Mouse (Mus musculus): Measurements from ENCODE around the gene Irak2. TPM values are rescaled to one million over a fixed set of nuclear protein-coding genes. Genes with fewer than 3 reads are reported as not detected.
A peak's percentile ranks its signal among the peaks of the same experiment; 100 is the strongest.

Irak2 gene
- polyA plus RNA-seq, 1 experiment, result 10.0 TPM

- TF ChIP-seq POLR2A (IDR thresholded peaks at IDR 0.05; ENCODE audit: borderline replicate concordance, control insufficient read depth, low read depth, low read length) (no peak), CTCF (IDR thresholded peaks at IDR 0.05; ENCODE audit: control insufficient read depth, insufficient read depth, low read length) (no peak)
- H3K4me1 ChIP-seq (ENCODE audit: control insufficient read depth, insufficient read depth, low read length), result peaks cover 13% of the 10 kb centered on the region
- WGBS, result 36% methylated on average over 4 of the region's 4 CpGs
- H3K4me3 ChIP-seq (replicated peaks; ENCODE audit: control insufficient read depth, low read depth, low read length), result peak overlapping the region; percentile 30
- peak overlapping the region; percentile 87 for H3K27ac ChIP-seq (ENCODE audit: control insufficient read depth, insufficient read depth, low read depth, low read length, poor library complexity)
Observed at GRCm38 (mm10) chr6:113691084-113691462, 52.8 kb downstream of the Irak2 start.

- Histone ChIP-seq H3K4me3 (replicated peaks; ENCODE audit: control insufficient read depth, low read depth, low read length) (no peak overlapping the region), H3K27ac (ENCODE audit: control insufficient read depth, insufficient read depth, low read depth, low read length, poor library complexity) (peak overlapping the region; percentile 85), H3K4me1 (ENCODE audit: control insufficient read depth, insufficient read depth, low read length) (peaks cover 13% of the 10 kb centered on the region)
- 32% methylated on average over 5 of the region's 5 CpGs for WGBS
- TF ChIP-seq CTCF (IDR thresholded peaks at IDR 0.05; ENCODE audit: control insufficient read depth, insufficient read depth, low read length), result no peak
- TF ChIP-seq POLR2A (IDR thresholded peaks at IDR 0.05; ENCODE audit: borderline replicate concordance, control insufficient read depth, low read depth, low read length), result no peak
Observed at GRCm38 (mm10) chr6:113692661-113693133, 54.4 kb downstream of the Irak2 start.

- peaks cover 13% of the 10 kb centered on the region for H3K4me1 ChIP-seq (ENCODE audit: control insufficient read depth, insufficient read depth, low read length)
- no peak overlapping the region for H3K4me3 ChIP-seq (replicated peaks; ENCODE audit: control insufficient read depth, low read depth, low read length)
- no peak overlapping the region for H3K27ac ChIP-seq (ENCODE audit: control insufficient read depth, insufficient read depth, low read depth, low read length, poor library complexity)
- TF ChIP-seq CTCF (IDR thresholded peaks at IDR 0.05; ENCODE audit: control insufficient read depth, insufficient read depth, low read length), result no peak
- no peak for TF ChIP-seq POLR2A (IDR thresholded peaks at IDR 0.05; ENCODE audit: borderline replicate concordance, control insufficient read depth, low read depth, low read length)
- WGBS, result 64% methylated on average over 5 of the region's 5 CpGs
Observed at GRCm38 (mm10) chr6:113693377-113693776, 55.1 kb downstream of the Irak2 start.

- 49% methylated on average over 1 of the region's 1 CpGs for WGBS
- Histone ChIP-seq H3K4me3 (replicated peaks; ENCODE audit: control insufficient read depth, low read depth, low read length) (no peak overlapping the region), H3K27ac (ENCODE audit: control insufficient read depth, insufficient read depth, low read depth, low read length, poor library complexity) (0 out of 2 replicates have a peak overlapping the region, but pooled peaks have one; percentile 28), H3K4me1 (ENCODE audit: control insufficient read depth, insufficient read depth, low read length) (peaks cover 10% of the 10 kb centered on the region)
- TF ChIP-seq CTCF (IDR thresholded peaks at IDR 0.05; ENCODE audit: control insufficient read depth, insufficient read depth, low read length), result no peak
Observed at GRCm38 (mm10) chr6:113695203-113695602, 56.9 kb downstream of the Irak2 start.

GRCm38 (mm10) chr6:113695766-113696355, 57.6 kb downstream of the Irak2 start:
- TF ChIP-seq CTCF (IDR thresholded peaks at IDR 0.05; ENCODE audit: control insufficient read depth, insufficient read depth, low read length), result no peak
- no peak for TF ChIP-seq POLR2A (IDR thresholded peaks at IDR 0.05; ENCODE audit: borderline replicate concordance, control insufficient read depth, low read depth, low read length)
- Histone ChIP-seq H3K4me1 (ENCODE audit: control insufficient read depth, insufficient read depth, low read length) (peaks cover 8% of the 10 kb centered on the region), H3K27ac (ENCODE audit: control insufficient read depth, insufficient read depth, low read depth, low read length, poor library complexity) (peak overlapping the region; percentile 99), H3K4me3 (replicated peaks; ENCODE audit: control insufficient read depth, low read depth, low read length) (no peak overlapping the region)
- WGBS, result 50% methylated on average over 4 of the region's 4 CpGs

GRCm38 (mm10) chr6:113696582-113697221, 58.4 kb downstream of the Irak2 start, which contains the start of gene Tatdn2:
Gene Tatdn2 (plus strand): TSS chr6:113697050.
- Histone ChIP-seq H3K4me1 (ENCODE audit: control insufficient read depth, insufficient read depth, low read length) (peaks cover 6% of the 10 kb centered on the region), H3K27ac (ENCODE audit: control insufficient read depth, insufficient read depth, low read depth, low read length, poor library complexity) (peak within 1 kb of the TSS; percentile 99), H3K4me3 (replicated peaks; ENCODE audit: control insufficient read depth, low read depth, low read length) (peak within 1 kb of the TSS; percentile 97)
- under 1% methylated on average over 58 of the region's 58 CpGs for WGBS
- TF ChIP-seq POLR2A (IDR thresholded peaks at IDR 0.05; ENCODE audit: borderline replicate concordance, control insufficient read depth, low read depth, low read length) (peak; percentile 91; the same call in 1 of the 2 replicates), CTCF (IDR thresholded peaks at IDR 0.05; ENCODE audit: control insufficient read depth, insufficient read depth, low read length) (no peak)

- H3K4me1 ChIP-seq (ENCODE audit: control insufficient read depth, insufficient read depth, low read length), result peaks cover 5% of the 10 kb centered on the region
Observed at GRCm38 (mm10) chr6:113697222-113698205, 59.2 kb downstream of the Irak2 start.

More at GRCm38 (mm10) chr6:113697222-113698205, 59.2 kb downstream of the Irak2 start:
- peak overlapping the region; percentile 97 for H3K4me3 ChIP-seq (replicated peaks; ENCODE audit: control insufficient read depth, low read depth, low read length)
- TF ChIP-seq POLR2A (IDR thresholded peaks at IDR 0.05; ENCODE audit: borderline replicate concordance, control insufficient read depth, low read depth, low read length) (no peak), CTCF (IDR thresholded peaks at IDR 0.05; ENCODE audit: control insufficient read depth, insufficient read depth, low read length) (no peak)
- peak overlapping the region; percentile 99 for H3K27ac ChIP-seq (ENCODE audit: control insufficient read depth, insufficient read depth, low read depth, low read length, poor library complexity)
- WGBS, result under 1% methylated on average over 98 of the region's 113 CpGs
